Mouse (Mus musculus) central nervous system, embryonic 11.5 days (tissue): ENCODE data around the gene Arl8b. TPM values are rescaled to one million over a fixed set of nuclear protein-coding genes. Genes with fewer than 3 reads are reported as not detected.

Source experiments
- polyA plus RNA-seq: library from polyadenylated mRNA; depleted of rRNA; stranded (reverse); fragments of >200 nt; gene quantifications from 2 replicates; pipeline ENCODE4 v1.2.3, GENCODE M21; 2012; rRNA removed

Arl8b gene
- polyA plus RNA-seq: 17.4 and 32.2 TPM in 2 replicates

DNA sequence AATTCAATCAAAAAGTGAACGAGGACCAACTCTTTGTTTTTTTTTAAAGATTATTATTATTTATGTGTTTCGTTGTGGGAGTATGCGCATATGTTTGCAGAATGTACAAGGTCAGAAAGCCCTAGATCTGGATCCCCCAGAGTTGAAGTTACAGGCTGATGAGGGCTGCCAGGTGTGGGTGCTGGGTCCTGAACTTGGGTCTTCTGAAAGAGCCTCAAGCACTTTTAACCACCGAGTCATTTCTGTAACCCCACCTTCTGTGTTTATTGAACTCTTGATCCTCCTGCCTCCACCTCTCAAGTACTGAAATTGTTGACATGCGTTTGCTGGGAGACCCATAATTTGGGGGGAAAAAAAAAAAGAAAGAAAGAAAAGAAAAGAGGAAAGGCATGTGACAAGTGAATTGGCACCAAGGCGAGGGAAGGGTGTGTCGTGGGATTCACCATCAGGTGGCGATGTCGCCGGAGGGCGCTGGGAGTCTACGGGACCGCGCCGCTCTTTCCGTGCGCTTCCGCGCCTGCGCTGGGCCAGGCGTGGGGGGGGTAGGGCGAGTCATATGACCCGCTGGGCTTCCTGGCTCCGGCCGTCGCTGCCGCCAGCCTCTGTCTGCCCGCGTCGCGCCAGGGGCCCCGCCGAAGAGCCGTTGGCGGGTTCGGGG is at the start of gene Arl8b:
TSS of gene Arl8b (plus strand) at position 574 of the 658 bp plus-strand sequence.

DNA sequence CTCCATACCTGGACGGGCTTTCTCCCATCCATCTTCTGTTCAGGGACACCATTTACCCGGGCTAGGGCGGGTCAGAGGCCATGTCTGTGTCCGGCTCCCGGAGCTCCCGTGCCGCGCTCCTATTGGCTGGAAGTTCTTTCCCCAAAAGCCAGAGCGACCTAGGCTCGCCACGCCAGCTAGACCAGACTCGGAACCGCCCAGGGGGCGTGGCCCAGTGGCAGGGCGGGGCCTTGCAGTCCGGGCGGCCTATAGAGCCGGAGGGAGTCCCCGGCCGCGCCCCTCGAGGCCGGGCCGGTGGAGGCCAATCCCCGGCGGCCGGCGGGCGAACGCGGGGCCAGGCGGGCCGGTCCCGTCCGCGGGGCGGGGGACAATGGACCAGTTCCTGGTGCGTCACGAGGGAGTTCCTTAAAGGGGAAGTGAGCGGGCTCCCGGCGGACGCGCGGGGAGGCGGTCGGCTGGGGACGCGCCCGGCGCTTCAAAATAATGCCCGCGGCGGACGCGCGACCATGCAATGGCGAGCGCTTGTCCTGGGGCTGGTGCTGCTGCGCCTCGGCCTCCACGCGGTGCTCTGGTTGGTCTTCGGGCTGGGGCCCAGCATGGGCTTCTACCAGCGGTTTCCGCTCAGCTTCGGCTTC is 45.5 kb downstream of the Arl8b start, which contains the start of gene Edem1:
TSS of gene Edem1 (plus strand) at position 408 of the 635 bp plus-strand sequence.

Other genes starting within 250 kb of the Arl8b start
- gene Bhlhe40, start 122.5 kb upstream of the Arl8b start, polyA plus RNA-seq: 2.1 and 2.4 TPM in 2 replicates
- gene Edem1, start 45.5 kb downstream of the Arl8b start, polyA plus RNA-seq: 18.0 and 23.9 TPM in 2 replicates